Mouse (Mus musculus) CH12.LX (cell line): ENCODE measurements around the gene Myocd. TPM values are rescaled to one million over a fixed set of nuclear protein-coding genes. Genes with fewer than 3 reads are reported as not detected.

ENCODE experiments used
- DNase-seq: peaks from one replicate; pipeline ENCODE4 v3.0.0-alpha.2; 2013; ENCODE audit errors: extremely low read depth
- H3K27ac ChIP-seq: 2 replicates; pipeline ENCODE4 v1.5.1; 2012; ENCODE audit warnings: low read depth, mild to moderate bottlenecking, control low read depth, moderate library complexity; ENCODE audit not compliant: insufficient read depth
- H3K27me3 ChIP-seq: replicated peaks from 2 replicates; pipeline ENCODE3; 2012; ENCODE audit warnings: inconsistent platforms
- H3K36me3 ChIP-seq, 2 experiments: replicated peaks in 1 of 2; 2 replicates each; pipeline versions ENCODE3 to v1.6.1; 2012; ENCODE audit warnings: inconsistent platforms in 1 of 2, low read length in 1 of 2, mild to moderate bottlenecking in 1 of 2, mixed read lengths in 1 of 2, moderate library complexity in 1 of 2; ENCODE audit not compliant: control insufficient read depth in 1 of 2, insufficient read depth in 1 of 2
- H3K4me1 ChIP-seq, 2 experiments: 2 replicates each; pipeline ENCODE4 v1.6.1; 2012; ENCODE audit warnings: inconsistent platforms in 1 of 2, moderate library complexity in 1 of 2; ENCODE audit not compliant: insufficient read depth in 2 of 2, control insufficient read depth in 1 of 2
- H3K4me2 ChIP-seq: 2 replicates; pipeline ENCODE4 v1.6.1; 2012; ENCODE audit warnings: low read depth, mild to moderate bottlenecking, control low read depth; ENCODE audit not compliant: poor library complexity, insufficient read depth, severe bottlenecking
- H3K4me3 ChIP-seq, 3 experiments: fragments of 150-350 bp in 1 of 3; sonication (generic) in 1 of 3; replicated peaks in 1 of 3; 2 replicates each; pipeline versions ENCODE3 to v1.5.1; 2011 to 2012; ENCODE audit warnings: low read depth in 2 of 3, low read length in 2 of 3, mild to moderate bottlenecking in 2 of 3, moderate library complexity in 2 of 3, control low read depth in 1 of 3, improper control_type of control experiment in 1 of 3, inconsistent platforms in 1 of 3, mixed read lengths in 1 of 3; ENCODE audit not compliant: poor library complexity in 1 of 3
- H3K79me2 ChIP-seq: replicated peaks from 2 replicates; pipeline ENCODE4 v1.6.1; 2012; ENCODE audit warnings: mild to moderate bottlenecking, moderate library complexity; ENCODE audit not compliant: control insufficient read depth, poor library complexity, insufficient read depth, severe bottlenecking; ENCODE audit errors: extremely low read depth
- H3K9ac ChIP-seq: 2 replicates; pipeline ENCODE4 v1.6.1; 2012; ENCODE audit warnings: low read depth, mild to moderate bottlenecking, control low read depth, moderate library complexity; ENCODE audit not compliant: insufficient read depth
- H3K9me3 ChIP-seq: replicated peaks from 2 replicates; pipeline ENCODE3; 2012; ENCODE audit warnings: low read length, inconsistent platforms, mixed read lengths
- CHD1 ChIP-seq: IDR thresholded peaks from 2 replicates; pipeline ENCODE4 v1.6.1; 2012; ENCODE audit warnings: low read depth, low read length, improper control_type of control experiment, inconsistent platforms
- E2F4 ChIP-seq: IDR thresholded peaks from 2 replicates; pipeline ENCODE4 v1.6.1; 2011; ENCODE audit warnings: low read depth, low read length, improper control_type of control experiment; ENCODE audit not compliant: insufficient replicate concordance
- ELF1 ChIP-seq: IDR thresholded peaks from 2 replicates; pipeline ENCODE4 v1.6.1; 2014; ENCODE audit warnings: low read depth, mild to moderate bottlenecking, inconsistent platforms, low read length, improper control_type of control experiment
- EP300 ChIP-seq: IDR thresholded peaks from 2 replicates; pipeline ENCODE4 v1.6.1; 2011; ENCODE audit warnings: low read length, improper control_type of control experiment
- ETS1 ChIP-seq: conservative IDR thresholded peaks from 2 replicates; pipeline ENCODE4 v1.6.1; 2012; ENCODE audit warnings: low read depth, mild to moderate bottlenecking, inconsistent platforms, low read length, improper control_type of control experiment, moderate library complexity
- HCFC1 ChIP-seq: IDR thresholded peaks from 2 replicates; pipeline ENCODE4 v1.6.1; 2012; ENCODE audit warnings: low read depth, mild to moderate bottlenecking, inconsistent platforms, low read length, improper control_type of control experiment
- KAT2A ChIP-seq: IDR thresholded peaks from 2 replicates; pipeline ENCODE4 v1.6.1; 2012; ENCODE audit warnings: low read length, improper control_type of control experiment, inconsistent platforms; ENCODE audit not compliant: insufficient replicate concordance
- MAFK ChIP-seq: IDR thresholded peaks from 2 replicates; pipeline ENCODE4 v1.6.1; 2011; ENCODE audit warnings: low read length, improper control_type of control experiment; ENCODE audit not compliant: insufficient replicate concordance
- MAZ ChIP-seq: IDR thresholded peaks from 2 replicates; pipeline ENCODE4 v1.6.1; 2012; ENCODE audit warnings: low read depth, mild to moderate bottlenecking, inconsistent platforms, low read length, improper control_type of control experiment, moderate library complexity
- MEF2A ChIP-seq: IDR thresholded peaks from 2 replicates; pipeline ENCODE4 v1.6.1; 2014; ENCODE audit warnings: low read depth, mild to moderate bottlenecking, inconsistent platforms, low read length, improper control_type of control experiment, borderline replicate concordance
- MYC ChIP-seq: IDR thresholded peaks from 2 replicates; pipeline ENCODE4 v1.6.1; 2011; ENCODE audit warnings: low read depth, mild to moderate bottlenecking, improper control_type of control experiment, low read length
- NELFE ChIP-seq: IDR thresholded peaks from 2 replicates; pipeline ENCODE4 v1.6.1; 2011; ENCODE audit warnings: low read depth, low read length, improper control_type of control experiment
- NRF1 ChIP-seq: IDR thresholded peaks from 2 replicates; pipeline ENCODE4 v1.6.1; 2014; ENCODE audit warnings: low read depth, mild to moderate bottlenecking, inconsistent platforms, low read length, improper control_type of control experiment, moderate library complexity
- PAX5 ChIP-seq: IDR thresholded peaks from 2 replicates; pipeline ENCODE4 v1.6.1; 2012; ENCODE audit warnings: low read length, inconsistent platforms, mixed read lengths
- POLR2A ChIP-seq: IDR thresholded peaks from 2 replicates; pipeline ENCODE4 v1.6.1; 2011; ENCODE audit warnings: low read depth, mild to moderate bottlenecking, improper control_type of control experiment, low read length
- RAD21 ChIP-seq: IDR thresholded peaks from 2 replicates; pipeline ENCODE4 v1.6.1; 2011; ENCODE audit warnings: low read depth, mild to moderate bottlenecking, low read length, improper control_type of control experiment, moderate library complexity
- RCOR1 ChIP-seq: conservative IDR thresholded peaks from 2 replicates; pipeline ENCODE4 v1.6.1; 2012; ENCODE audit warnings: low read depth, mild to moderate bottlenecking, inconsistent platforms, low read length, improper control_type of control experiment
- SIN3A ChIP-seq: IDR thresholded peaks from 2 replicates; pipeline ENCODE4 v1.6.1; 2012; ENCODE audit warnings: low read length, improper control_type of control experiment, inconsistent platforms
- TBP ChIP-seq: conservative IDR thresholded peaks from 2 replicates; pipeline ENCODE4 v1.6.1; 2011; ENCODE audit warnings: low read depth, low read length, improper control_type of control experiment
- UBTF ChIP-seq: IDR thresholded peaks from 2 replicates; pipeline ENCODE4 v1.6.1; 2012; ENCODE audit warnings: low read depth, mild to moderate bottlenecking, inconsistent platforms, low read length, improper control_type of control experiment, moderate library complexity
- USF1 ChIP-seq: IDR thresholded peaks from 2 replicates; pipeline ENCODE4 v1.6.1; 2014; ENCODE audit warnings: low read depth, mild to moderate bottlenecking, inconsistent platforms, low read length, improper control_type of control experiment
- ZC3H11A ChIP-seq: IDR thresholded peaks from 2 replicates; pipeline ENCODE4 v1.6.1; 2012; ENCODE audit warnings: low read depth, mild to moderate bottlenecking, inconsistent platforms, low read length, improper control_type of control experiment
- ZKSCAN1 ChIP-seq: IDR thresholded peaks from 2 replicates; pipeline ENCODE4 v1.6.1; 2012; ENCODE audit warnings: low read depth, inconsistent platforms, low read length, improper control_type of control experiment, borderline replicate concordance
- ZMIZ1 ChIP-seq: IDR thresholded peaks from 2 replicates; pipeline ENCODE4 v1.6.1; 2012; ENCODE audit warnings: low read depth, mild to moderate bottlenecking, inconsistent platforms, low read length, improper control_type of control experiment
- dilution Hi-C: fragments of 300-500 bp; cut with MboI; formaldehyde crosslinking; loops from 2 replicates; pipeline ENCODE4 v1.14.3; 2020; ENCODE audit warnings: low sequenced_read_pairs; ENCODE audit not compliant: extremely low pct_unique_long_range_greater_than_20kb, extremely low pct_ligation_motif_present
- in situ Hi-C: fragments of 300-500 bp; cut with MboI; formaldehyde crosslinking; loops from 3 replicates; pipeline ENCODE4 v1.14.3; 2019; ENCODE audit warnings: low sequenced_read_pairs, low pct_ligation_motif_present, low pct_unique_long_range_greater_than_20kb, mixed read lengths
- polyA plus RNA-seq: library from polyadenylated mRNA; unstranded; fragments of >175 nt; gene quantifications from 2 replicates; pipeline ENCODE4 v1.2.1, GENCODE M21; 2012; ENCODE audit warnings: low read depth; ENCODE audit not compliant: insufficient read length
- total RNA-seq, 2 experiments: library from RNA; depleted of rRNA; stranded (reverse); fragments of 300-350 nt in 1 of 2; fragments of >200 nt in 1 of 2; gene quantifications; 2 replicates each; pipeline ENCODE4 v1.2.3; 2012 to 2014

Myocd gene
- total and polyA plus RNA-seq, 3 experiments: not detected

GRCm38 (mm10) chr11:65161881-65162766 is 107.7 kb downstream of the Myocd start:
- no peak overlapping the region for H3K27ac ChIP-seq
- DNase-seq: no peak
- H3K4me3 ChIP-seq: no peak overlapping the region
- H3K4me1 ChIP-seq: no peaks in the 10 kb centered on the region
- TF ChIP-seq TBP (no peak), USF1 (no peak), HCFC1 (no peak), ETS1 (no peak), MYC (no peak), ZKSCAN1 (no peak), NELFE (no peak), ZC3H11A (no peak), MAFK (no peak), PAX5 (no peak), SIN3A (no peak), ZMIZ1 (no peak), UBTF (no peak), E2F4 (no peak), CHD1 (no peak)
- H3K36me3 ChIP-seq: no peaks in the 10 kb centered on the region
- peaks cover 4% of the 10 kb centered on the region for H3K9me3 ChIP-seq
- dilution Hi-C loops: no loop called here
- H3K79me2 ChIP-seq: no peaks in the 10 kb centered on the region
- in situ Hi-C loops: no loop called here
- no peak overlapping the region for H3K9ac ChIP-seq
- no peak overlapping the region for H3K4me2 ChIP-seq
- no peaks in the 10 kb centered on the region for H3K27me3 ChIP-seq

- in situ Hi-C loops: no loop called here
Measured at GRCm38 (mm10) chr11:65160991-65161880, 108.6 kb downstream of the Myocd start.

More at GRCm38 (mm10) chr11:65160991-65161880, 108.6 kb downstream of the Myocd start:
- H3K79me2 ChIP-seq: no peaks in the 10 kb centered on the region
- H3K4me2 ChIP-seq: no peak overlapping the region
- DNase-seq: no peak
- TF ChIP-seq RAD21: no peak
- no peak for TF ChIP-seq NRF1
- TF ChIP-seq PAX5: no peak
- no peak for TF ChIP-seq KAT2A
- TF ChIP-seq MYC: no peak
- no peak for TF ChIP-seq CHD1
- TF ChIP-seq NELFE: no peak
- no peak for TF ChIP-seq MEF2A
- TF ChIP-seq MAZ: no peak
- no peak for TF ChIP-seq EP300
- no peak for TF ChIP-seq ZMIZ1
- TF ChIP-seq ELF1: no peak
- TF ChIP-seq UBTF: no peak
- TF ChIP-seq RCOR1: no peak
- TF ChIP-seq ZC3H11A: no peak
- TF ChIP-seq POLR2A: no peak
- H3K9ac ChIP-seq: no peak overlapping the region
- H3K36me3 ChIP-seq: no peaks in the 10 kb centered on the region
- no peaks in the 10 kb centered on the region for H3K27me3 ChIP-seq
- dilution Hi-C loops: no loop called here
- H3K4me3 ChIP-seq: no peak overlapping the region
- no peak overlapping the region for H3K27ac ChIP-seq
- no peaks in the 10 kb centered on the region for H3K4me1 ChIP-seq
- peaks cover 4% of the 10 kb centered on the region for H3K9me3 ChIP-seq
